Mouse (Mus musculus): ENCODE results near the gene Jmjd1c.
A peak's percentile ranks its signal among the peaks of the same experiment; 100 is the strongest.

Gene Jmjd1c

DNA sequence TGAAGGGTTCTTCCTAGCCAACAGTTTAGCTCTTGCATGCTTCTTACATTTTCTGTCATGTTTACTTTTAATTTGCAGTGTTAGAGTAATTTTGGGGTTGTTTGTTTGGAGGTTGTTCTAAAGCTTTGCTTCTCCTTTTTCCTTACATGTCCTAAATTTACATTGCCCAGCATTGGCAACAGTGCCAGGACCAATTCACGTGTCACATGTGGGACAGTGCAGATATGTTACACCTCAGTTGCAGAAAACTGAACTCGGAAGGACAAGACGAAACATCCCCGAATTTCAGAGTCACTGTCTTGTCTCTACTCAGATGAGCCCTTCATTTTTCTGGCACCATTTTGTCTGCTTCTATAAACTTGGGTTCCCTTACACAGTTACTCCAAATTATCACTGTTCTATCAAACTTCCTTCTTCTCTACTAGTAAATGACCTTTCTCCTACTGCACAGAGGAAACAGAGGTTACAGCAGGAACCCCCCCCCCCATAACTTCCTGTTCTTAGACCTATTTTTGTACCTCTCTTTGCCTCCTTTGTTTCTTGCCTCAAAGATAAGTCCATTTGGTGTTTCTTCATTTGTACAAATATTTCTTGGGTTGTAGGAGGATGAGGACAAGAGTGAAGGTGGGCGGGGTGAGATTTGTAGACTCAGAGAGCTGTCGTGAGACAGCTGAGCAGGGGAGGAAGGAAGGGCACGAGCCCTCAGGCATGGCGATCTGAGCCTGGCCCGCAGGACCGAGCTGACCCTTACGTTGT, 108.9 kb downstream of the Jmjd1c start:
- TF ChIP-seq GATA4 (IDR thresholded peaks at IDR 0.05; ENCODE audit: insufficient replicate concordance, low read length) = peak; percentile 72

DNA sequence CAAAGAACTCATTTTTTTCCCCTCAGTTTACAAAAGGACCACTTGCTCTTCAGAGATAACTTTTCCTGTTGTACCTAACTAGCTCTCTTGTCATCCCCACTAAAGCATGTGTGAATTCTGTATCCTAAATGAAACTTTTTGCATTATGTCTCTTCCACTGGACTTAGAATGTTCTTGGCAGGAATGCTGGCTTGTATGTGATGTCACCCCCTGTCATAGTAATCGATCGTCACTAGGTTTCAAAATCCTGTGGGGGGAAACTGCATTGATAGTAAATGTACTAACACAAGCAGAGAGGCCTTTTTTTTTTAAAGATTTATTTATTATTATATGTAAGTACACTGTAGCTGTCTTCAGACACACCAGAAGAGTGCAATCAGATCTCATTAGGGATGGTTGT, 112.0 kb downstream of the Jmjd1c start:
- no peak for TF ChIP-seq GATA4 (IDR thresholded peaks at IDR 0.05; ENCODE audit: insufficient replicate concordance, low read length)

DNA sequence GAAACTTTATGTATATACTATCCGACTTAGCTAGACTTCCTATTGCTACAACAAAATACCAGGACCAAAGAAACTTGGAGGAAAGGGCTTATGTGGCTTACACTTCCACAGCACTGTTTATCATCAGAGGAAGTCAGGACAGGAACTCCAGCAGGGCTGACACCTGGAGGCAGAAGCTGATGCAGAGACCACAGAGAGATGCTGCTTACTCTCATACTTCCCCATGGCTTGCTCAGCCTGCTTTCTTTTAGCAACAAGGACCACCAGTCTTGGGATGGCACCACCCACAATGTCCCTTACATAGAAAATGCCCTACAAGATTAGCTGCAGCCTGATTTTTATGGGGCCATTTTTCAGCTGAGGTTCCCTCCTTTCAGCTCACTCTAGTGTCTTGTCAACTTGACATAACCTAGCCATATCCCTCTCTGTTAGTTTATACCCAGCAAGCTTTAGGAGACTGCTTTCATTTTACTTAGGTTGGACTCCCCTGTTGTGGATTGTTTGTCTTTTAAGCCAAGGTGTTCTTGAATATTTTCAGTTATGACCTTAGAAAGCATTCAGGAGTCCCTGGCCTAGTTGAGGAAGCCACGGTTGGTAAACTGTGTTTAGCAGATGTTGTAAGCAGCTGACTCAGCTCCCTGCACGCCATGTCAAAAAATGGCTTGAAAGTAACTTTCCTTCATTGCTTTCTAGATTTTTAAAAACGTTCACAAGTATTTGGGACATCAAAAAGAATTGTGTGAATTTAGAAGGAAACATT, 114.2 kb downstream of the Jmjd1c start:
- no peak for TF ChIP-seq GATA4 (IDR thresholded peaks at IDR 0.05; ENCODE audit: insufficient replicate concordance, low read length)

DNA sequence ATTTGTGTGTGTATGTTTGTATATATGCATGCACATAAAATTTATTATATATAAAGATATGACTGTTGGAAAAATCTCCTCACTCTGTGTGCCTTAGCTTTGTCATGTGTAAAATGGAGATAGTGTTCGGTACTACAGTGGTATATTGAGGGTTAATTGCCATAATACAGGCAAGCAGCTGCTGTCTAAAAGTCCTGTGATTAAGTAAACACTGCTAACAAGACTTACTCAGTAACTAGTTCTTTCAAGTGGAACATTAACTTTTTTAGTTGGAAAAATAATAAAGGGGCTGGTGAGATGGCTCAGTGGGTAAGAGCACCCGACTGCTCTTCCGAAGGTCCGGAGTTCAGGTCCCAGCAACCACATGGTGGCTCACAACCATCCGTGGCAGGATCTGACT, 116.1 kb downstream of the Jmjd1c start:
- no peak for TF ChIP-seq GATA4 (IDR thresholded peaks at IDR 0.05; ENCODE audit: insufficient replicate concordance, low read length)

DNA sequence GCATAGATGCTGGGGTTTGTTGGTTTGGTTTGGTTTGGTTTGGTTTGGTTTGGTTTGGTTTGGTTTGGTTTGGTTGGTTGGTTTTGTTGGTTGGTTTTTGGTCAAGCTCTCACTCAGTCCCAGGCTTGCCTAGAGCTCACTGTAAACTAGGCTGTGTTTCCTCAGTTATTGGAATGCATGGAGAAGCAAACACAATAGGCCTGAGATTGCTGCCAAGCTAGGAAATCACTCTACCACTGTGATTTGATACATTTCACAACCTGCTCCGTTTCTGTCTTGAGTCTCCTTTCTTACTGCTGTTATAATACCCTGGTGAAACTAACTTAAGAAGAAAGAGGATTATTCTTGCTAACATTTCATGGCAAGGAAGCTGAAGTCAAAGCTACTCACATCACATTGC, 117.8 kb downstream of the Jmjd1c start:
- TF ChIP-seq GATA4 (IDR thresholded peaks at IDR 0.05; ENCODE audit: insufficient replicate concordance, low read length) = no peak

DNA sequence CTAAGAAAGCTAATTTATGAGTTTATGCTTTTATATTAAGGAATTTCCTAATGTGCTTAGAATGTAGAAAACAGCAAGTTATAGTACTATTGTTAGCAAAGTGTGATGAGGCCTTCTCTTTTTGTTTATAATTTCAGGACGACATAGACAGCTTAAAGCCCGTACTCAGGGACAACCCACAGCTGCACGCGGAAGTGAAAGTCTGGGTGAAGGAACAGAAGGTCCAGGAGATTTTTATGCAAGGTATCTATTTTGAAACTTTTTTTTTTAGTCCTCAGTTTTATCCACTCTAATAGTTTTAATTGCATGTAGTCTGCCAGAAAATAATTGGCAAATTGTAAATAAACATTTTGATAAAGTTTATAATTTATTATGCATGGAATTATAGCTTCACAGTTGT, 119.2 kb downstream of the Jmjd1c start:
- TF ChIP-seq GATA4 (IDR thresholded peaks at IDR 0.05; ENCODE audit: insufficient replicate concordance, low read length) = no peak

DNA sequence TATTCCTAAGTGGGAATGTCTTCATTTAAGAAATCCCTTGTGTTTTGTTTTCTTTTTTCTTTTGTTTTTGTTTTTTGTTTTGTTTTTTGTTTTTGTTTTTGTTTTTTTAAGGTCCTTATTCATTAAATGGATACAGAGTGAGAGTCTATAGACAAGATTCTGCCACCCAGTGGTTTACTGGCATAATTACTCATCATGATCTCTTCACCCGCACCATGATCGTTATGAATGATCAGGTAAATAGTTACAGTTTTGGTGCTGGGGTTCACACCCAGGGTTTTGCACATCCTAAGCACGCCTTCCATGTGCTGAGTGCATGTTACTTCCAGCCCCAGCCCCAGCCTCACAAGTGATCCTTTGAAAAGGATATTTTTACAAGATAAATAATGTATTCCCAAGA, 120.9 kb downstream of the Jmjd1c start:
- TF ChIP-seq GATA4 (IDR thresholded peaks at IDR 0.05; ENCODE audit: insufficient replicate concordance, low read length) = no peak

DNA sequence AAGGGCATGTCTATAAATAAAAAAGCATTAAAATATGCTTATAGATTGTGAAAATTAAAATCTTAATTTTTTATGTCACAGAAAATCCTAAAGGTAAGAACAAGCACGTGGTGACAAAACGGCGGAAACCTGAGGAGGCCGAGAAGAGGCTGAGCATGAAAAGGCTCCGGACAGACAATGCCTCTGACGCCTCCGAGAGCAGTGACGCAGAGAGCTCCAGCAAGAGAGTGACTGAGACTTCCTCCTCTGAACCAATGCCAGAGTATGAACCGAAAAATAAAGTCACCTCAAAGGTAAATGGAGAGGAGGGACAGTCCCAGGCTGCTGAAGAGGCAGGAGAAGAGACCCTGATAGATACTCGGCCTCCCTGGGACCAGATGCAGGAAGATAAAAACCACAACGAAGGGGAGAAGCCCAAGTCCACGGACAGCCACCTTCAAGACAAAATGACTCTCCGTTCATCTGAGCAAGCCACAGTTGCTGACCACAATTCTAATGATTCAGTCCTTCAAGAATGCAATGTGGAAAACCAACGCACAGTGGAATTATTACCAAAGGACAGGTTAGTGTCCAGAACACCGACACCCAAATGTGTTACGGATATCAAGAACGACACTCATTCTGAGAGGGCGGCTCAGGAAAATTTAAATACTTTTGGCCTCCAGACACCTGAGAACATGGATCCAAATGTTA, 123.1 kb downstream of the Jmjd1c start:
- no peak for TF ChIP-seq GATA4 (IDR thresholded peaks at IDR 0.05; ENCODE audit: insufficient replicate concordance, low read length)

DNA sequence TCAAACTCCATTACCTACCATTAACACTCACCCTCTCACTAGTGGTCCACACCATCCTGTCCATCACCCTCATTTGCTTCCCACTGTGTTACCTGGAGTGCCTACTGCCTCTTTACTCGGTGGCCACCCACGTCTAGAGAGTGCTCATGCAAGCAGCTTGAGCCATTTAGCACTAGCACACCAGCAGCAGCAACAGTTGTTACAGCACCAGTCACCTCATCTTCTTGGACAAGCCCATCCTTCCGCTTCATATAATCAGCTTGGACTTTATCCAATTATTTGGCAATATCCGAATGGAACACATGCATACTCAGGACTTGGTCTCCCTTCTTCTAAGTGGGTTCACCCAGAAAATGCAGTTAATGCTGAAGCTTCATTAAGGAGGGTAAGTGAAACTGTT, 124.3 kb downstream of the Jmjd1c start:
- TF ChIP-seq GATA4 (IDR thresholded peaks at IDR 0.05; ENCODE audit: insufficient replicate concordance, low read length) = no peak

DNA sequence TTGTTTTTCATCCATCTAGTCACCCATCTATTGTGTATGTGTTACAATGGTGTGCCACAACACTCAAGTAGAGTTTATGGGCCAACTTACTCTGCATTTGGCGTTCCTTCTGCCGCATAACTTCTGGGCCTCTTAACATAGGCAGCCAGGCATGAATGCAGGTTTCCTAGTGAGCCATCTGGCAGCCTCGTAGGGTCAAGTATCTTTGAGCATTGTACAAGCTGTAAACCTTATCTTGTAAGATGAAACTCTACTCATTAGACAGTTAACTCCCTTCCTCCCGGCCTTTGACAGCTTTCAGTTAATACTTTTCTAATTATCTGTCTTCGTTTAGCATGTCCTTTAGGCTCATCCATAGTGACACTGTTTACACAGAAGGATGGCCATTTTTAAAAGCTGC, 125.4 kb downstream of the Jmjd1c start:
- TF ChIP-seq GATA4 (IDR thresholded peaks at IDR 0.05; ENCODE audit: insufficient replicate concordance, low read length) = no peak

DNA sequence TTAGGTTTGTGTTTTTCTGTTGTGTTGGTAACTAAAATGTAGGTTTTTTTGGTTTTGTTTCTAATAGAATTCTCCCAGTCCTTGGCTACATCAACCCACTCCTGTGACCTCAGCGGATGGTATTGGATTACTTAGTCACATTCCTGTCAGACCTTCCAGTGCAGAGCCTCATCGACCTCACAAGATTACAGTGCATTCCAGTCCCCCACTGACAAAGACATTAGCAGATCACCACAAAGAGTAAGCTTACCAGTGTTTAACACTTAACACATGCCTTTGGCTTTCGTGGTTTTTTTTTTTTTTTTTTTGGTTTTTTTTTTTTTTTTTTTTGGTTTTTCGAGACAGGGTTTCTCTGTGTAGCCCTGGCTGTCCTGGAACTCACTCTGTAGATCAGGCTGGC, 128.0 kb downstream of the Jmjd1c start:
- no peak for TF ChIP-seq GATA4 (IDR thresholded peaks at IDR 0.05; ENCODE audit: insufficient replicate concordance, low read length)

DNA sequence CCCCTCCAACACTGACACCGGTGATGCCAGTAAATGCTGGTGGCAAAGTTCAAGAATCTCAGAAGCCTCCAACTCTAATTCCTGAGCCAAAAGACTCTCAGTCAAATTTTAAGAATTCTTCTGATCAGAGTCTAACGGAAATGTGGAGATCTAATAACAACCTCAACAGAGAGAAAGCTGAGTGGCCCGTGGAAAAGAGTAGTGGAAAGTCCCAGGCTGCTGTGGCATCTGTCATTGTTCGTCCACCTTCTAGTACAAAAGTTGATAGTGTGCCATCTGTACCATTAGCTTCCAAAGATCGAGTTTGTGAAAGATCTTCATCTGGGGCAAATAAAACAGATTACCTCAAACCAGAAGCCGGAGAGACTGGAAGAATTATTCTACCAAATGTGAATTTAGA, 129.6 kb downstream of the Jmjd1c start:
- TF ChIP-seq GATA4 (IDR thresholded peaks at IDR 0.05; ENCODE audit: insufficient replicate concordance, low read length) = no peak

DNA sequence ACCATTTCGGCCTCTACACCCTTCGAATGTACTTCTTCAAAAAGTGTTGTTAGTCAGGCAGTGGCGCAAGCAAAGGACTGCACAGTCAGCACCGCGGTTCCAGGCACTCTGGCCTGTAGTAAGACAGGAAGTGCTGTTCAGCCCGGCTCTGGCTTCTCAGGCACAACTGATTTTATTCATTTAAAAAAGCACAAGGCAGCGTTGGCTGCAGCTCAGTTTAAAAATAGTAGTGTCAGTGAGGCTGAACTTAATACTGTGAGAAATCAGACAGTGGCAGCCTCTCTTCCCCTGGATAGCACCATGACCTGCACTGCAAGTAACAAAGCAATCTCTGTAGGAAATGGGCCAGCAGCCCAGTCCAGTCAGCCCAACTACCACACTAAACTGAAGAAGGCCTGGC, 130.2 kb downstream of the Jmjd1c start:
- peak; percentile 91; the same call in 1 of the 2 replicates for TF ChIP-seq GATA4 (IDR thresholded peaks at IDR 0.05; ENCODE audit: insufficient replicate concordance, low read length)

DNA sequence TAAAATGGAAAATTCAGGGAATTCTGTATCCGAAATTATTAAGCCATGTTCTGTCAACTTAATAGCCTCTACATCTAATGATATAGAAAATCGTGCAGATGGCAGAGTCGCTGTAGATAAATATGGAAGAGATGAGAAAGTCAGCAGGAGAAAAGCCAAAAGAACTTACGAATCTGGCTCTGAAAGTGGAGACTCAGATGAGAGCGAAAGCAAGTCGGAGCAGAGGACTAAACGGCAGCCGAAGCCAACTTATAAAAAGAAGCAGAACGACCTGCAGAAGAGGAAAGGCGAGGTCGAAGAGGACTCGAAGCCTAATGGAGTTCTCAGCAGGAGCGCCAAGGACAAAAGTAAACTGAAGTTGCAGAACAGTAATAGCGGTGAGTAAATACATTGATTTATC, 130.6 kb downstream of the Jmjd1c start:
- TF ChIP-seq GATA4 (IDR thresholded peaks at IDR 0.05; ENCODE audit: insufficient replicate concordance, low read length) = no peak

DNA sequence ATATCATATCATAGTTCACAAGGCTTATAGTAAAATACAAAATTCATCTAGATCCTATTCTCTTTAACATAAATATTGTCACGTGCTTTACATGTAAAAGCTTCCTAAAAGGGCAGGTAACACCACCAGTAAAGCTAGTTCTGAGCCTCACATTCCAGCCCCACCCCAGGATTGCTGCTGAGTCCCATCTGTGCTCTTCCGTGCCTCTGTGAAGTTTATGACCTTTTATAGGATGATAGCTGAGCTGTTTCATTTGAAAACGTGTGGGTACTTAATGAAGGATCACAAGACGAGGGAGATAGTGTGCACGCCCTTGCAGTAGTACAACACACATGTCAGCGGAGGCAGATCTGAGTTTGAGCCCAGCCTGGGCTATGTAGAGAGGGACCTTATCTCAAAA, 134.5 kb downstream of the Jmjd1c start:
- no peak for TF ChIP-seq GATA4 (IDR thresholded peaks at IDR 0.05; ENCODE audit: insufficient replicate concordance, low read length)

DNA sequence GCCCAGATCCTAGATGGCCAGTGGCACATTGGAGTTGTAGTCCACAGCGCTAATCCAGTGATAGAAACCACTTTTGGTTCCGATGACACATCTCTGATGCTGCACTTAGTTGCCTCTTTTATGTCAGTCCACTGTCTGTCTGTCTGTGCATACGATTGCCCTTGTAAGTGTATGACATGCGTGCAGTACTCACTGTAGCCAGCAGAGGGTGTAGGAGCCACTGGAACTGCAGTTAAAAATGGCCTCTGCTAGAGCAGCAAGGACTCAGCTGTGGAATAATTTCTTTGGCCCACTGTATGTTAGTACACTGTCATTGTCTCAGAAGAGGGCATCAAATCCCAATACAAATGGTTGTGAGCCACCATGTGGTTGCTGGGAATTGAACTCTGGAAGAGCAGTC, 151.2 kb downstream of the Jmjd1c start:
- no peak for TF ChIP-seq GATA4 (IDR thresholded peaks at IDR 0.05; ENCODE audit: insufficient replicate concordance, low read length)
